Mouse (Mus musculus) kidney, adult 11 months (tissue): ENCODE measurements at regions not wholly inside any gene's neighbourhood (a gene's known extent, or its start where the extent isn't known, plus 50 kb on each side); places are given as distances from the start of the nearest gene placed in this dataset.

Experiments
- DNase-seq: peaks from one replicate; pipeline ENCODE4 v3.0.0; 2022

GRCm38 (mm10) chr3:83701075-83701474 is 65.0 kb upstream of the Sfrp2 start:
- DNase-seq = no peak

- peak; percentile 14 for DNase-seq
Observed at GRCm38 (mm10) chr3:83704559-83704958, 61.6 kb upstream of the Sfrp2 start.

- DNase-seq = no peak
Observed at GRCm38 (mm10) chr3:83705253-83705652, 60.9 kb upstream of the Sfrp2 start.

GRCm38 (mm10) chr3:83706531-83707243 is 59.4 kb upstream of the Sfrp2 start:
- DNase-seq = peak; percentile 8

- no peak for DNase-seq
Observed at GRCm38 (mm10) chr3:83707278-83707677, 58.8 kb upstream of the Sfrp2 start.

GRCm38 (mm10) chr3:83708973-83709372 is 57.1 kb upstream of the Sfrp2 start:
- no peak for DNase-seq

GRCm38 (mm10) chr3:83709531-83709930 is 56.6 kb upstream of the Sfrp2 start:
- no peak for DNase-seq

GRCm38 (mm10) chr3:83710995-83711541 is 55.1 kb upstream of the Sfrp2 start:
- no peak for DNase-seq

GRCm38 (mm10) chr3:83712355-83712754 is 53.8 kb upstream of the Sfrp2 start:
- DNase-seq = no peak

GRCm38 (mm10) chr3:83714572-83714971 is 51.5 kb upstream of the Sfrp2 start:
- no peak for DNase-seq
